Mouse (Mus musculus): Measurements from ENCODE around the gene Gm10058. TPM values are rescaled to one million over a fixed set of nuclear protein-coding genes. Genes with fewer than 3 reads are reported as not detected.
"Not testable (repeated sequence)": the region's sequence is repeated elsewhere in the genome, so short reads cannot be mapped to it uniquely, and the experiment has no call there.

The Gm10058 gene
- polyA plus RNA-seq (2015; fragmentation: Nextera tagmentation; extraction: Ambion mirVana) = not detected in 2 replicates

GRCm38 (mm10) chrX:27946785-27947184, at the start of gene Gm10058:
TSS of gene Gm10058 (minus strand) at chrX:27946885.
- not testable (repeated sequence) for H3K27me3 ChIP-seq; H3K27ac ChIP-seq (replicated peaks); H3K4me1 ChIP-seq (replicated peaks); H3K9me3 ChIP-seq (replicated peaks); H3K4me3 ChIP-seq (replicated peaks); H3K9ac ChIP-seq; H3K4me2 ChIP-seq; ATAC-seq (ENCODE audit: insufficient read depth); H3K36me3 ChIP-seq (replicated peaks)
- WGBS (ENCODE audit: insufficient replicate concordance) = no CpG with 5 or more reads among the region's 5 CpGs
